Mouse (Mus musculus) spleen, postnatal 4 days (tissue): ENCODE measurements around the gene Dmac2.

Experiments
- DNase-seq, 2 experiments: peaks; one replicate each; pipeline ENCODE4 v3.0.0; 2022; ENCODE audit warnings: low spot score in 2 of 2

Dmac2 gene

DNA sequence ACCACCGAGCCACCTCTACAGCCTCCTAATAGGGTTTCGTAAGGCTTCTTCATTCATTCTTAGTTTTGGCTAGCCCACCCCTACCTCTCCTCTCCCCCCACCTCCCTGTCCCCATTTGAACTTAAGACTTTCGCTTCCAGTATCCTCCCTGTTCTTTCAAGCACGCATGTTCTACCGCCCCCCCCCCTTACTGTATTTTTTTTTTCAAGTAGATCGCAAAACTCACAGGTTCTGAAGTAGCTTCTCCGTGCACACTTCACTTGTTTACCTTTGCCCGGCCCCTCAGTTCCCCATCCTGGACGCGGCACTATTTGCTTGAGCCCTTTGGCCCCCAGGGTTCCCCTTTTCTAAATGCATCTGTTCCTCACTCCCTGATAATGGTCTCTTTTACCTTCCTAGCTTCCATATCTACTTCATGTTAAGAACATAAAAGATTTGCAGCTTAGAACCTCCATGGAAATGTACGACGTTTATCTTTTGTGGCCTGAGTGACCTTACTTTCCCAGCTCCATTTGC, 33.1 kb downstream of the Dmac2 start:
- DNase-seq = peak in 1 of 2 experiments; percentile 61

GRCm38 (mm10) chr7:25655601-25656428, 36.6 kb downstream of the Dmac2 start:
- DNase-seq = no peak

DNA sequence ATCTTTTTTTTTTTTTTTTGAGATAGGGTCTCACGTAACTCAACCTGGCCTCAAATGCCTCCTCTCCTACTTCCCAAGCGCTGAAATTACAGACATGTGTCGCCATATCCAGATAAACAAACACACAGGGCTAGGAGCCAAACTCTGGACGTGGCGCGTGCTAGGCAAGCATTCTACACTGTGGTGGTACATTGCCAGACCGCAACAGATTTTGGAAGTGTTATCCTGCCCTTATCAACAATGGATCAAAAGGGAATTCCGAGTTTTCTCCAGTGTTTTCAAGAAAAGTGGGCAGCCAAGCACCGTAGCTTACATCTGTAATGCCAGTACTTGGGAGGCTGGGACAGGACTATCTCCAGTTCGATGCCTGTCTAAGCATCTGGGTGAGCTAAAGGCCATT, 38.6 kb downstream of the Dmac2 start:
- DNase-seq = no peak

DNA sequence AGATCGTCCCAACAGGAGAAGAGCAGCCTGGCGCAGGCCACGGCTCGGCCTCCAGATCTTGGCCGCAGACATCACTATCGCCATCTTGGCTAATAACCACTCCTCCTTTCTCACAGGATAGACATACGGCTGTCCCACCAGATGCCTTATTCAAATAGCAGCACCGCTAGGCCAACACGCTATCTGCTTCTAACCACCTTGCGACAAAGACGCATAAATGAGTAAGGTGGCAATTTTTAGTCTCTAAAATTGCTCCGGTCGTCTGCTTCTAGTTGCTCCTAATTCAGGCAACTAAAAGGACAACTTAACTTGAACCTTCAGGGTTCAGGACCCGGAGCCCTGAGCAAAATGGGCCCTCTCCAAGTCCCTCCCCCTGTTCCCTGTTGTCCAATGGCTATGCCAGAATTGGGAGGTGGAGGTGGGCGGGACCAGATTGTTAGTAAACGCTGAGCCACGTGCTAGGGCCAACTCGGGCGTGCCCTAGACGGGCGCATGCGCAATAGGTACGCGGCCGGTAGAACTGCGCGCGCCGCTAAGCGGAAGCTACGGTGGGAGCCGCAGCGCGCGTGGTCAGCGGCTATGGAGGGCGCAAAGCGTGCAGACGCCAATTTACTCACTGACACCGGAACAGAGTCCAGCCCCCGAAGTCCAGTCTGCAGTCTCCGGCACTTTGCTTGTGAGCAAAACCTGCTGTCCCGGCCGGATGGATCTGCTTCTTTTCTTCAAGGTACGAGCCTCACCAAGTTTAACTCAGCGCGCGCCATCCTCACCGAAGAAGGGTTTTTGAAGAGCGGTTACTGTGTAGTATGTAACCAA, 39.7 kb downstream of the Dmac2 start, which contains the start of the genes Bckdha and Exosc5:
Bckdha (minus strand) TSS at position 325 of the 816 bp plus-strand sequence.
Exosc5 (plus strand) TSS at position 508 of the 816 bp plus-strand sequence.
- peak; percentile 98 to 99 for DNase-seq

GRCm38 (mm10) chr7:25666381-25666780, 47.2 kb downstream of the Dmac2 start:
- DNase-seq = no peak

- DNase-seq = no peak
Measured at GRCm38 (mm10) chr7:25669158-25669557, 49.9 kb downstream of the Dmac2 start.

- no peak for DNase-seq
Measured at GRCm38 (mm10) chr7:25669631-25670030, 50.4 kb downstream of the Dmac2 start.

DNA sequence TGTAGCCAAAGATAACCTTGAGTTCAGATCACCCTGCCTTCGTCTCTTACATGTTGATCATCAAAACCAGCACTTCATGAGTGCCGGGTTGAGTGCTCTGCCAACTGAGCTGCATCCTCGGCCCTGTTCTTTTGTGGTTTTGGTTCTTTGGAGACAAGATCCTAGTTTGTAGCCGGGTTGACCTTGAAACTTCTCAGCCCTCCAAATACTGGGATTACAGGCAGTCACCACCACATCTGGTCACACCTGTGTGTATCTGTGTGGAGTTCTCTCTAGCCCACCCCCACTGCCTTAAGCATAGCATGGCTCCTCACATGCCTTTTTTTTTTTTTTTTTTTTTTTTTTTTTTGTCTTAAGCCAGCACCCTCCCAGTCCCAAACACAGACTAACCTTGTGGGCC, 50.9 kb downstream of the Dmac2 start:
- no peak for DNase-seq

GRCm38 (mm10) chr7:25671686-25672085, 52.5 kb downstream of the Dmac2 start:
- no peak for DNase-seq

GRCm38 (mm10) chr7:25672442-25672841, 53.2 kb downstream of the Dmac2 start:
- DNase-seq = no peak

DNA sequence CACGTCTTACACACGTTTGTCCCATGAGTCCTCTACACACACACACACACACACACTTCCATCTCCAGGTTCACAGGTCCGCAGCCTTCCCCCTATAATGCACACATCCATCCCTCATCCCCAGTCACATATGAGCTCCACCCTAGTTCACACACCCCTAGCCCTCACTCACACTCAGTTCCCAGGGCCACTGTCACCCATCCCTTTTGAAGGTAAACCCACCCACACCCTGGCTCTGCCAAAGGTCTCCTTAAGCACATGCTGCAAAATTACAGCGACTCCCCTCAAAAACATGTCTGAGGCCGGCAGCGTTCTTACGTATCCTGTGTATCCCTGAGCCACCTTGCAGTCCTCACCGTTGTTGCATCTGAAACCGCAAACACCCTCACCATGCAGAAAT, 55.1 kb downstream of the Dmac2 start:
- no peak for DNase-seq

DNA sequence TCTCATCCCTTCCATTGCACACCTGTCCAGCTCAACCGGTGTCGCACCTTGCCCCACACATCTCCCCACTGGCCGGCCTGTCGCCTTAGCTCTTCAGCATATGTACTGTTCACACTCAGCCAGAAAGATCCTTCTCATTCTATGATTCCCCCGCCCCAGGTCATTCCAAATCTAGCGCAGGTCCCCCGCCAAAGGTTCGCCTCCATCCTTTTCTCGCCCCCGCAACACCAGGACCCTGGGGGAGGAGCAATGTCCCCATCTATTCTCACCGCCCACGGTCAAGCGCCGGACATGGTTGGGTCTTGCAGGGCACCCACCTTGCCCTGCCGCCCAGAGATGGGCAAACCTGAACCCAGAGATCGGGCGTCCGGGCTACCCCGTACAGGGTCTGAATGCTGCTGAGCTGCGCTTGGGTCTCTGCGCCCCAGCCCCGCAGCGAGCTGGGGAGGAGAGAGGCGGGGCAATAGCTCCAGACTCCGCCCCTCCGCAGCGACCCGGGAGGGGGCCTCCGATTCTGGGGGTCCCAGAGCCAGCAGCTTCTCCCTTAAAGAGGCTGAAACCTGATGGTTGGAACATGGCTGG, 55.6 kb downstream of the Dmac2 start, which contains the start of gene Tmem91:
Tmem91 (minus strand) TSS at position 448 of the 582 bp plus-strand sequence.
- no peak for DNase-seq
